Mouse (Mus musculus) Patski (cell line): ENCODE data around the gene Scg2. TPM values are rescaled to one million over a fixed set of nuclear protein-coding genes. Genes with fewer than 3 reads are reported as not detected.

Experiments
- ATAC-seq: fragments of 100-300 bp; one replicate; pipeline ENCODE4 v1.8.0; 2021
- CTCF ChIA-PET: fragments of 350-600 bp; sonication (Branson Sonifier 250); formaldehyde crosslinking; loops from one replicate; lab custom pipeline; 2022; ENCODE audit warnings: inconsistent platforms; lab: Charles Lee
- POLR2A ChIA-PET: fragments of 350-600 bp; sonication (Branson Sonifier 250); formaldehyde crosslinking; loops from one replicate; lab custom pipeline; 2022; ENCODE audit warnings: antibody characterized with exemption, inconsistent platforms; lab: Charles Lee
- DNase-seq: peaks from one replicate; pipeline ENCODE4 v3.0.0-alpha.2; 2011; ENCODE audit warnings: low read depth, low spot score
- H3K27me3 ChIP-seq: fragments of 371-371 bp; one replicate; pipeline ENCODE4 v1.5.1; 2021
- CTCF ChIP-seq: fragments of 100-300 bp; IDR thresholded peaks from one replicate; pipeline ENCODE4 v1.5.1; 2021
- in situ Hi-C: fragments of 300-500 bp; cut with MboI; formaldehyde crosslinking; loops from 3 replicates; pipeline ENCODE4 v1.11.1; 2018; ENCODE audit warnings: low pct_unique_long_range_greater_than_20kb, mixed read lengths
- polyA plus RNA-seq: library from polyadenylated mRNA; unstranded; gene quantifications from one replicate; pipeline ENCODE4 v1.2.3, GENCODE M21; 2021

Gene Scg2
- polyA plus RNA-seq, 1 experiment from 2014 or later, result 4.6 TPM

DNA sequence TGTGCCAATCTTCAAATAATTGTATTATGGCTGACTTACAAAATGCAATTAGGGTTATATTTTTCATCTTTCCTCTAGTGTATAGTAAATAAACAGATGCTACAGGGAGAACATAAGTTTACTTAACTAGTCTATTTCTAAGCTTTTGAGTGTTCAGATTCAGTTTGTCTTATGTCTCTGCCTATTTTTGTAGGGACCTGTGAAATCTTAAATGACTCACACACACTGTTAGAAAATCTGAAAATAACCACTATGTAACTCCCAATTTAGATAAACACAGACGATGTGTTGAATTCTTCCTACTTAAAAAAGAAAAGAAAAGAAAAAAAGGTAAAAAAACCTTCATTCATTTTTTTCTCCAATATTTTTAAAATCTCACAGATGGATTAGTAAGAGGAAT lies 2.2 kb downstream of the Scg2 start:
- no peak for ATAC-seq
- ChIA-PET POLR2A (no interaction called here), CTCF (interaction anchor here (1.1 kb wide), 1 partner anchor 49 kb away, joined by 3 read pairs; no protein-coding TSS in a partner anchor)
- in situ Hi-C loops, result loop anchor here (10.0 kb wide), 1 partner anchor 713 kb away; no protein-coding TSS in a partner anchor
- H3K27me3 ChIP-seq, result peaks cover 4% of the 10 kb centered on the region
- no peak for TF ChIP-seq CTCF
- no peak for DNase-seq

DNA sequence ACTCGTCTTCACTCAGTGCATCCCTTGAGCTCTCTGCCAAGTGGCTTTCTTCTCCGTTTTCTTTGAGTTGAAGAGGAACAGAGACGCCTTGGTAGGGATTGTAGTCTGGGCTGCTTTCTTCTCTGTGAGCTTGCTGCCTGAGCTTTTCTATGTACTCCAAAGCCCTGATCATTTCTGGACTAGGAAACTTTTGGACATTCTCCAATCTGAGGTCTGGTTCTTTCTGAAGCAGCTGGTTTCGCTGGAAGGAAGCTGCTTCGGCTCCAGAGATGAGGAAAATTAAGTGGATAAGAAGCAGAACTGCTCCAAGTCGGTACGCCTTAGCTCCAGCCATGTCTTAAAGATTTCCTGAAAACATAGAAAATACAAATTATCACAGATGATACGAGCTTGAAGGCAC lies 3.2 kb downstream of the Scg2 start:
- TF ChIP-seq CTCF, result no peak
- peaks cover 4% of the 10 kb centered on the region for H3K27me3 ChIP-seq
- ATAC-seq (no peak), DNase-seq (no peak)
- POLR2A ChIA-PET, result no interaction called here
- in situ Hi-C loops, result loop anchor here (10.0 kb wide), 1 partner anchor 712 kb away; no protein-coding TSS in a partner anchor
- CTCF ChIA-PET, result interaction anchor here (1.1 kb wide), 1 partner anchor 712 kb away, joined by 4 read pairs; no protein-coding TSS in a partner anchor

DNA sequence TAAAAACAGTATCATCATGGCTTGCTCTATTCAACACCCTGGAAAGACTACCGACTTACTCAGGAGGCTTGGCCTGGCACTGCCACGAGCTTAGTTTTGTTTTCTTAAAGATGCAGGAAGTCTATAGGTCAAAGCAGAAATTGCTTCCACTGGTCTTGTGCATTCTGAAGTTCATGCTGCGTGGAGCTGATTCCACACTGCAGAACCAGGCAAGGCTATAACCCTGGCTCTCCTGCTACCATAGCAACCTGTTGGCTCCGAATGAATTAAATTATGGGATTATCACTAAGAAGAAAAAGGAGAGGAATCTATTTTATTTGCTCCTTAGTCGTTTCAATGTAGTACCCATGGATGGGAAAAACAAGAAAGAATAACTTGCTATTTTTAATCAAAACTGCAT lies 10.9 kb downstream of the Scg2 start:
- H3K27me3 ChIP-seq, result no peaks in the 10 kb centered on the region
- no peak for TF ChIP-seq CTCF
- in situ Hi-C loops, result no loop called here
- no peak for DNase-seq
- no peak for ATAC-seq
- ChIA-PET POLR2A (interaction anchor here (0.6 kb wide), 1 partner anchor 140 kb away, joined by 3 read pairs; no protein-coding TSS in a partner anchor), CTCF (interaction anchor here (1.9 kb wide), 1 partner anchor 129 kb away, joined by 5 read pairs; no protein-coding TSS in a partner anchor)

DNA sequence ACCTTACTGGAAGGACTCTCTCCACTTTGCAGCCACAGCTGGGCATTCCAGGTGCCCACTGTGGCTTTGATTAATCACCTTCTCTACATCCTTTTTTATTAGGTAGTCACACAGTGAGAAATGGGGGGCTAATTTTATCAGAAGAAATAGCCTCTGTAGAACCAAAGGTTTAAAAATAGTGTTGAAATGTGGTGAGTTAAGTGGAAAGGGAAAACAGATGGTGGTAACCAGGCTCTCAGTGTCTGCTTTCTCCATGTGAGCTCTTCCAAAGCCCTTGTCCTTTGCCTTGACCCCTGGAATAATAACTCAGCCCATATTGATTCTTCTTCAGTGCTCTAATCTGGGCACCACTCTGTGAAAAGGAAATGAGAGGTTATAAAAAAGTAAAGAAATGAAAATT lies 24.4 kb downstream of the Scg2 start:
- ChIA-PET CTCF (no interaction called here), POLR2A (no interaction called here)
- H3K27me3 ChIP-seq, result no peaks in the 10 kb centered on the region
- in situ Hi-C loops, result no loop called here
- ATAC-seq, result no peak
- no peak for DNase-seq
- no peak for TF ChIP-seq CTCF

DNA sequence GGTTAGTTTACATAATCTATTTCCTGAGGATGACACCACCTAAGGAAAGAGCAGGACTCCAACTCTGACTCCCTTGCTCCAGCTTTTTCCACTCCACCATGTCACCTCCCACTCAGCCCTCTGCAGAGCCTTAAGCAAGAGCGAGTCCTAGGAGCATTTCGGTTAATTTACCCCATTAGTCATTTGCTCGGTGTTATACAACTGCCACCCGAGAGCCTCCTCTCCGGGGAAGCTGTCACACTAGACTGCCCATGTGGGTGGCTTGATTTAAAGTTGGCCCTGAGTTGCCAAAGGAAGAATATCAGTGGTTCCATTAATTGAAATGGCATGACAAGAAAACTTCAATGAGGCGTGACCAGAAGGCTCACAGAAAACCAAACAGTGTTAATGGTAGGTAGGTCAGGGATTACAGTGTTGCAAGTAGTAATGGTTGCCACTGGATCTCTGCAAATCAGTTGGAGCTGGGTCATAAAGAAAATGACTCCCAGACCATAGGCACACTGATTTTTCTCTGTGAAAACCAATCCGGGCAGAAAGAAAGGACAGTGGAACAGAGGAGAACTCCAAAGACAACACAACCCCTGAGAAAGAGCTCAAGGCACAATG lies 33.5 kb downstream of the Scg2 start:
- no peaks in the 10 kb centered on the region for H3K27me3 ChIP-seq
- peak; percentile 99 for ATAC-seq
- in situ Hi-C loops, result loop anchor here (5.0 kb wide), 1 partner anchor 71 kb away; no protein-coding TSS in a partner anchor
- TF ChIP-seq CTCF, result no peak
- DNase-seq, result peak; percentile 66
- ChIA-PET CTCF (interaction anchor here (1.5 to 1.8 kb wide), 2 partner anchors 9 to 14 kb away, joined by 4 to 6 read pairs; no protein-coding TSS in a partner anchor), POLR2A (no interaction called here)

DNA sequence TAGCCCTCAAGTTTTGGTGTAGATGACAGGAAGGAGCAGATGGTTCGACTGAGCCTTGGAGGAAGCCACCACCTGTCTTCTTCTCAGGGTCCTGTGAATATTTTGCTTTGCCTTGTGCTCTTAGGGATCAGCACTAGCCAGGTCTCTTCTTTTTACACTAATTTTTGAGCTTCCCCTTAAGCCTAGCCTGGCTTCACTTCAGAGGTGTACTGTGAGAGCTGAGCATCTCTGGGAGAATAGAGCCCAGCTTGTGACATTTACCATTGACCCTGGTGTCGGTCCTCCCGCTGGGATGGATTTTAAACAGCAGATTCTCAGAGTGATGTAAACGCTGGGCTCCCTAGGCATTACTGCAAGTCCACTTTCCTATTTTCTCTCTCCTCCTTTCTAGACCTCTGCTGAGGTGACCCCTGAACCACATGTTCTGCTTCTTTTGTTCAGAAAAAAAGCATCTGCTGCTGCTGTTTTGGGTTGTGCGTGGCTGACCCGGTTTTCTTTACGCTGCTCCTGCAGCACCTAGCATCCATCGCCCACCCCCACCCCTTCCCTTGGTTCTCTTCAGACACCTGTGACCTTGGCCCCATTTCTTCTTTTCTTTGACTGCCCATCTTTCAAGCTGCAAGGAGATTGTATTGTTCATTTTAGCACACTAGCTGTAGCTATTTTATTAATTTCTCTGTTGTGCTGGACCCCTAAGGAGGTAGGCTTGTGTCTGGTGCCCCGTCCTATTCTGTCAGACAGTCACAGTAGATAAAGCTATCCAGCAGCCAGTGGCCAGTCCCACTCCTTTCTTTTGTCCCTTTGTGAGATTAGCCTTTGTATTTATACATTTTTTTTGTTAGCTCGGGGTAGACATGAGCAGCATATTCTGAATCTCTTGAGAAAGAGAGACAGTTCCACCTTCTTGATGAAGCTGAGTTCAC lies 38.6 kb downstream of the Scg2 start:
- TF ChIP-seq CTCF, result no peak
- no peak for DNase-seq
- CTCF ChIA-PET, result interaction anchor here (1.1 to 1.2 kb wide), 2 partner anchors 22 to 281 kb away, joined by 3 read pairs; no protein-coding TSS in a partner anchor
- ATAC-seq, result no peak
- POLR2A ChIA-PET, result no interaction called here
- no peaks in the 10 kb centered on the region for H3K27me3 ChIP-seq
- in situ Hi-C loops, result no loop called here

DNA sequence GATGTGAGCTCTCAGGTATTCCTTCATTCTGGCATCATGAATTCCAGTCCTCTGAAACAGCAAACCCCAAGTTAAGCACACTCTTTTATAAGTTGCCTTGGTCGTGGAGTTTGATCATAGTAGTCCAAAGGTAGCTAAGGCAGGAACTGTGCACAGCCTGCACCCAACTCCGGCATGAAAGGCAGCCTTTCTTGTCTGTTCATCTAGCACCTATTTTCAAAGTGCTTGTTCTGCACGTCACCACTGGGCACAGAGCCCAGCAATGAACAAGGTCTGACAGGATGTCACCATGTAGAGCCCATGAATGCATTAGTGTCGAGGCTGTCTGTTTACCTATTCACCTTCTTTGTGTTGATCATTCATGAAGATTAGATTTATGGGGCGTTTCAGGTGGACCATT lies 39.6 kb downstream of the Scg2 start:
- DNase-seq, result no peak
- no peaks in the 10 kb centered on the region for H3K27me3 ChIP-seq
- no peak for ATAC-seq
- in situ Hi-C loops, result no loop called here
- ChIA-PET POLR2A (no interaction called here), CTCF (interaction anchor here (1.1 kb wide), 1 partner anchor 23 kb away, joined by 3 read pairs; no protein-coding TSS in a partner anchor)
- no peak for TF ChIP-seq CTCF

Other genes with a start within 250 kb of the Scg2 start
- gene Ap1s3, start 231.9 kb upstream of the Scg2 start, polyA plus RNA-seq, result 16.3 TPM